Mouse (Mus musculus) neutrophil, adult 59 days (primary cell): Measurements from ENCODE around the gene Aipl1. TPM values are rescaled to one million over a fixed set of nuclear protein-coding genes. Genes with fewer than 3 reads are reported as not detected.

ENCODE experiments used
- total RNA-seq, 2 experiments: library from RNA; stranded (reverse); gene quantifications; 1 replicate in 1 of 2; 2 replicates in 1 of 2; pipeline ENCODE4 v1.2.4; 2023

Aipl1 gene
- under 1 TPM; 0.31 to 0.49 TPM for total RNA-seq

GRCm38 (mm10) chr11:72037409-72037808, at the start of gene Aipl1:
Gene Aipl1, minus strand, starts transcription at chr11:72037509.

GRCm38 (mm10) chr11:72041768-72042607, 4.7 kb upstream of the Aipl1 start, which contains the start of gene Pimreg:
Gene Pimreg, plus strand, starts transcription at chr11:72042032.

Other genes starting within 250 kb of the Aipl1 start
- 10 to 100 TPM; 22.1 to 26.5 TPM for gene Pimreg, start 4.5 kb upstream of the Aipl1 start, total RNA-seq
- not detected for gene Pitpnm3, start 98.3 kb upstream of the Aipl1 start, total RNA-seq
- under 1 TPM; 0.53 to 0.62 TPM for gene Gm43951, start 169.3 kb upstream of the Aipl1 start, total RNA-seq
- 10 to 100 TPM in 1 of 2 experiments, 1 to 10 TPM in 1; 8.8 to 10.5 TPM for gene 4933427D14Rik, start 169.9 kb upstream of the Aipl1 start, total RNA-seq
- gene Txndc17, start 170.0 kb upstream of the Aipl1 start, total RNA-seq, result 10 to 100 TPM; 47.9 to 49.6 TPM
- gene Med31, start 178.1 kb upstream of the Aipl1 start, total RNA-seq, result 10 to 100 TPM; 27.1 to 28.2 TPM
- gene Slc13a5, start 229.7 kb upstream of the Aipl1 start, total RNA-seq, result 1 to 10 TPM; 1.4 to 1.6 TPM